Mouse (Mus musculus) megakaryocyte, embryonic 14.5 days (primary cell): ENCODE measurements around the gene Espl1.

Experiments used
- FLI1 ChIP-seq: IDR thresholded peaks from 2 replicates; pipeline ENCODE4 v1.6.1; 2012; ENCODE audit warnings: low read length, inconsistent platforms, mixed read lengths
- GATA1 ChIP-seq: IDR thresholded peaks from 3 replicates; pipeline ENCODE4 v1.6.1; 2012; ENCODE audit warnings: mixed read lengths, low read length, inconsistent platforms, borderline replicate concordance

DNA sequence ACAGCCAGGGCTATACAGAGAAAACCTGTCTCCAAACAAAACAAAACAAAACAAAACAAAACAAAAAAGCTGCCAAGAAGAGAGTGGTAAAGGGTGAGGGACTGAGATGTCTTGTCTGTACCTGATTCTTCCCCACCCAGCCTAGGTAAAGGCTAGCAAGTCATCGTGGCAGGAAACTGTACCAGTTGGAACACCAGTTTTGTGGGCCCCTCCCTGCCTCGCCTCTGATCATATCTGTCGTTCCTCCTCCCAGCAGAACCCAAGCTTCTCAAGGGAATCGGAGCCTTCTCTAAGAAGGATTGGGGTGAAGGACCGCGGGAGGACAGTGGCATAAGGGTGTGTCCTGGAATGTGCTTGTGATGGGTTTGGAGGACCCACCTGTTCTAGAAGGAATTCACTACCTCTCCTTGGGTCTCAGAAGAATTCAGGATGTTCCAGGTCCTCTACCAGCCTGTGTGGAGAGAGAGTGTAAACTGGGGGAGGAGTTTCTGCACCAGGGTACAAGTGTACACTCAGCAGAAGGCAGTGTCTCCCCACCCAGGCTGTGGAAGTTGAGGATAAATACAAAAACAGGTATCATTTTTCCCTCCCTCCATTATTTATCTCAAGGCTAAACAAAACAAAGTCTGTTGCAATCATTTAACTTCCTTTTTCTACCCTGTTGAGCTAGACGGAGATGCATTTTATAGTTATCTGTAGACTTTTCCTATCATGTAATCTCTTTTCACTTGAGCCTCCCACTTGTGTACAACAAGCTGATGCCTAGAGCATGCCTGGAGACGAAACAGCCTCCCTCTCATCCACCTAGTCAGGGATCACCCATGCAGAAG is 13.4 kb upstream of the Espl1 start:
- TF ChIP-seq GATA1 (no peak), FLI1 (no peak)
